Mouse (Mus musculus) adrenal gland, adult 18-20 months (tissue): ENCODE results near the gene Pcp2. TPM values are rescaled to one million over a fixed set of nuclear protein-coding genes. Genes with fewer than 3 reads are reported as not detected.
A peak's percentile ranks its signal among the peaks of the same experiment; 100 is the strongest.

Experiments used
- DNase-seq, 2 experiments: peaks; one replicate each; pipeline ENCODE4 v3.0.0; 2021 to 2022; ENCODE audit warnings: low spot score in 2 of 2
- long read RNA-seq, 2 experiments: library from polyadenylated mRNA; stranded (forward); transcript quantifications; one replicate each; pipeline ENCODE4 v2.0.0; 2021
- total RNA-seq, 2 experiments: library from RNA; stranded (reverse); gene quantifications; 1 replicate in 1 of 2; 2 replicates in 1 of 2; pipeline ENCODE4 v1.2.3; 2021

The Pcp2 gene
- total RNA-seq, result not detected
- long read RNA-seq, experiment 1, result 0 reads
- long read RNA-seq, experiment 2, result 0 reads

DNA sequence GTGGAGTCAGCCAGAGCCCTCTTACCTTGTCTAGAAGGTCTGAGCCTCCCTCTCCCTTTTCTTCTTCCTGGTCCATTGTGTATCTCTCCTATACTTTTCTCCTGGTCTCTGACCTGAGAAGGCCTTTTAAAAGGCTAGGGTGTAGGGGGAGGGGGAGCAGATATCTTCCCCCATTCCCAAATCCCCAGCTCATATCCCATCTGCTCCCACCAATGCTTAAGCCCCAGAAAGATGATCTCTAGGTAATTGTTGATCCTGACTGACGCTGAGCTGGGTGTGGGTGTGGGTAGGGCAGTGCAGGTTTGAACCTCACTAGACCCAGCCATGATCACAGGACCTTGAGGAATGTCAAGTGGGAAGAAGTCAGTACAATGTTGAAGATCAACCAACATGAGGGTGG is at the start of gene Pcp2:
TSS of gene Pcp2 (minus strand) at position 101 of the 400 bp plus-strand sequence.
- no peak for DNase-seq

GRCm38 (mm10) chr8:3674671-3675070 is 49.3 kb upstream of the Pcp2 start:
- no peak for DNase-seq

DNA sequence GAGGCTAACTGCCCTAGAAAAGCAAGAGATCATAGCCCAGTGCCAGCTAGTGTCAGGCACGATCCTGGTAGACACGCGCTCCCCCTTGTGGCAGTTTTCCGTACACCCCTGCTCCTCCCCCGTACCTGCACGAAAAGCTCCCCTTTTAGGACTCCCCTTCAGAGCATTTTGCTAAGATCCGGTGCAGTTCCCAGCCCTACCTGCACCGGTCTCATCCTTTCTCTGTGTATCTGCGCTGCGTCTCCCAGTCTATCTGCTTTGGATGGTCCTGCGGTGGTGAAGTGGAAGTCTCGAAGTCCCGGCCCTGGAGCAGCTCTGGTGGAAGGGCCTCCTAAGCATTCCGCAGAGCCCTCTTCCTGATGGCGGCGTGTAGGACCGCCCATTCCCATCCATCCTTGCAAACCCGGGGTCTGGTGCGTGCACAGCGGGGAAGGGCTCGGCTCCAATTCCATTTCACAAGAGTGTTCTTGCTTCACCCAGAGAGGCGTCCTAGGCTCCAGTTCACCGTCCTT is 46.7 kb upstream of the Pcp2 start, which contains the start of gene Fcor:
TSS of gene Fcor (minus strand) at position 383 of the 512 bp plus-strand sequence.
- DNase-seq, result peak; percentile 83 to 87

DNA sequence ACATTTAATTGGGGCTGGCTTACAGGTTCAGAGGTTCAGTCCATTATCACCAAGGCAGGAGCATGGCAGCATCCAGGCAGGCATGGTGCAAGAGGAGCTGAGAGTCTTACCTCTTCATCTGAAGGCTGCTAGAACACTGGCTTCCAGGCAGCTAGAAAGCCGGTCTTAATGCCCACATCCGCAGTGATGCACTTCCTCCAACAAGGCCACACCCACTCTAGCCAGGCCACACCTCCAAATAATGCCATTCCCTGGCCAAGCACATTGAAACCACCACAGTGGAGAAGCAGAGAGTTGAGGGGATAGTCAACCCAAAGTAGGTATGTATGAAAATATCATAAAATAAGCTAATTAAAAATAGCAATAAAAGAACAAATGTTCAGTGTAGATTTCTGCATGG is 45.0 kb upstream of the Pcp2 start:
- no peak for DNase-seq

GRCm38 (mm10) chr8:3665507-3665906 is 40.2 kb upstream of the Pcp2 start, which contains the start of gene Mcemp1:
TSS of gene Mcemp1 (plus strand) at chr8:3665754.
- DNase-seq, result no peak

GRCm38 (mm10) chr8:3664405-3664804 is 39.1 kb upstream of the Pcp2 start:
- DNase-seq, result no peak

DNA sequence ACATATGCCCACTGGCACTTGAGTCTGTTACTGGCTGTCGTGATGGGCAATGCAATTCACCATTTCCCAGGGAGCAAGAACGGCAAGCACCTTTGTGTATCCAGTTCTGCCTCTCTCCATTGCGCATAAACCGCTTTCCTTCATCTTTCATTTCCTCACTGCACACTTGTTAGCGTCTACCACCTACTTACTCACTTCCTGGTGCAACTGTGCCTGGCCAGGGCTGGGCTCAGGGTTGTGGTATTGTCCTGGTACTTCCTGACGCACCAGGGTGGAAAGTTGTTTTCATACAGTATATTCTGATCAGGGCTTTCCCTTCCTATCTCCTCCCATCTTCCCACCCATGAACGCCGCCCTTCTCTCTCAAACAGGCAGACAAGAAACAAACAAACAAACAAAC is 35.5 kb upstream of the Pcp2 start:
- DNase-seq, result no peak

DNA sequence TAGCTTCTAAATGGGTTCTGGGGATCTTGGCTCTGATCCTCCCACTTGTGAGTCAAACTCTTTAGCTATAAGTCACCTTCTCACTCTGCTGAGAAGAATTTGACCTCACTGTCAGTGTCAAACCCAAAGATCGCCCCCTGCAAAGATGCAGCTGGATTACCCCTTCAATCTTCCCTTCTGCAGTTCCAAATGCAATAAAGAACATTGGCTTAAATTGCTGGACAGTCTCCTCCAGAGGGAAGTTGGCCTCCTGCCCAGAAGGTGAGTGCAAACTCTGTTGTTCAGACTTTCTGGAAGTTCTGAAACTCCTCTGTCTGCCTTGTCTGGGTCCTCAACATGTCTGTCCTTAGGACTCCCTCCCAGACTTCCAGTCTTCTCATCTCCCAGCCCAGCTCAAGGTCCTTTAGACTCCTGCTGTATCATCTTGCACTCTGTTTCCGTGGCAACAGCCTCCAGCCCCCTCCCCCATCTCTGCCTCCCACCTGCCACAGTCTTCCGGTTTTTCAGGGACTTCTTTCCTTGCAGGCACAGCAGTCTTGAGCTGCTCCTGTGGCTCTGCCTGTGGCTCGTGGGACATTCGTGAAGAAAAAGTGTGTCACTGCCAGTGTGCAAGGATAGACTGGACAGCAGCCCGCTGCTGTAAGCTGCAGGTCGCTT is 31.5 kb upstream of the Pcp2 start:
- DNase-seq, result no peak

DNA sequence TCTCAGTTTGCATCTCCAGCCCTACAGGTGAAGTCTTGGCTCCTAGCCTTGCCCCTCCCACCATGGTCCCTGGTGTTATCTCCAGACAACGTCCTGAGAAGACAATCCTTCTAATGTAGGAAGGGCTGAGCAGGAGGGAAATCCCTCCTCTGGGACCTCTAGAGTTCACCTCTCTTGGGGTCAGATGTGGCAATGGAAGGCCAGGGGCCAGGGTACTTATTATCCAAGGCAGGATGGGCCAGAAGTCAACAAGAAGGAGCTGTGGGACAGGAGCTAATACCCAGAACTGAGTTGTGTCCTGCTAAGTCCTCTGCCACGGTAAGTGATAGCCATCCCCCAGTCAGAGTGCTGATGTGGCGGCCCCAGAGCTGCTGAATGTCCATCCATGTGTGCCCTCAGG is 30.2 kb upstream of the Pcp2 start, which contains the start of gene Retn:
TSS of gene Retn (plus strand) at position 245 of the 400 bp plus-strand sequence.
- DNase-seq, result no peak

DNA sequence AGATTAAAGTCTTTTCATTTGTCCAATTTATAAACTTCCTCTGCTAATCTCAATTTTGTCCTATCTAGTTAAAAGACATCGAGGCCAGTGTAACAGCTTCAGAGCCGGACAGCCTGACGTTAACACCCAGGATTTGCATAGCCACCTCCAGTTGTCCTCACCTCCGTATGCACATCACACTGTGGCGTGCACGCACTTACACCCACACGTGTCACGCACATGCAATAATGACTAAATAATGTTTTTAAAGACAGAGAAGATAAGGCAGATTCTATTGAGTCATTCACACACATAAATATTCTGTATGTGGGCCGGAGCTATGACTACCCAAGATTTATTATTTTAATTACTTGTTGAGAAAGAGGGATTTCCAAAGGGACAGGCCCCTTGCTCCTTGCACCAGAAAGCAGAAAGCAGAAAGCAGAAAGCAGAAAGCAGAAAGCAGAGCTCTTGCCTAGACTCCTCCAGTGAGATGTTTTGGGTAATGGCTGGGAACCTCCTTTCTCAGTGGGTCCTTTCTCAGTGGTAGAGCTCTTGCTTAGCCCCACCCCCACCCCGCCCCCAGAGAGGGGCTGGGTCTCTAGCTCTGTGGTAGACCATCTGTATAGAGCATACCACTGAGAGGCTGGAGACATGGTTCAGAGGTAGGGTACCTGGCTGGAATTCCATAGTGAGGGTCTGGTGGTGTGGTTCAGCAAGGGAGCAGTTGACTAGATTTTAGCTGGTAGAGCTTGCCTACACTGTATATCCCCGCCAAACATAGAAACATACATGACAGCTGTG is 29.6 kb upstream of the Pcp2 start:
- no peak for DNase-seq

DNA sequence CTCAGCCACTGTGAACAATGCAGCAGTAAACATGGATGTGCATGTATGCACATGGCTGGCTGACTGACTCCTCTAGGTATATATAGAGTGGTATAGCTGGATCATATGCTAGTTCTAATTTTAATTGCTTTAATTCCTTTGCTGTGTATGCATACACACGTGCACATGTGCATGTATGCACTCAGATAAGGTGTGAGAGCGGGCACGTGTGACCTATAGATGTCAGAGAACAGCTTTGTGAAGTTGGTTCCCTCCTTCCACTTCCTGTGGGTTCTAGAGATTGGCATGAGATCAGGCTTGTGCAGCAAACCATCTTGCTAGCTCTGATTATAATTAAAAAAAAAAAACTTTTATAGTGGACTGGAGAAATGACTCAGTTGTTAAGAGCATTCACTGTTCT is 27.5 kb upstream of the Pcp2 start:
- DNase-seq, result no peak

GRCm38 (mm10) chr8:3648990-3649389 is 23.6 kb upstream of the Pcp2 start:
- no peak for DNase-seq

DNA sequence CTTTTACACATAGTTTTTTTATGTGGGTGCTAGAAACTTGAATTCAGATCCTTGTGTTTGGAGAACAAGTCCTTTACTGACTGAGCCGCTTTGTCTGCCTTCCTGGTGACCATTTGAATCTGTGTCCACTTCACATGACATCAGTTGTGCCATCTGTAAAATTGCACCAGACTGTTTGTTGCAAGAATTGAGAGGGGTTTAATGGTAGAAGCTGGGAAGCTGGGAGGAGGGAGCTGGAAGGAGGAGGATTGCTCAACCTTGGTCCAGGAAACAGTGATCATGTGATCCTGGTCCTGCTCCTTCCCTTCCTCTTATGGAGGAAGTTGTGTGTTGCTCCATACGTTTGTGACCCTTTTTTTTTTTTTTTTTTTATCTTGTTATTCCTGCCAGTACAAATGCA is 22.9 kb upstream of the Pcp2 start:
- no peak for DNase-seq

DNA sequence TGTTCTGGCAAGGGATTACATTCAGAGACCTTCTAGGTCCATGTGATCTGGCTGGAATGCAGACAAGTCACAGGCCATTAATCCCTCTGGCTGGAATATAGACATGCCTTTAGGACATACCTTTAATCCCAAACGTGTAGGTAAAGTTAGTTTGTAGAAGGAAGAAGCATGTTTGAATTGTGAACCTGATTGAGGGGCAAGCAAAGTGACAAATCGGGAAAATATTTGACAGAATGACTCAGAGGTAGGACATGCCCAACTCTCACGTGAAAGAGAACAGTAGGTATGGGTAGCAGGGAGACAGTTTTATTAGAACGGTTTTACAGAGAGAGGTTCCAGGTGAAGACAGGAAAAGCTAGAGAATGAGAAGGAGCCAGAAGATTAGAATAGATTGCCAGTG is 22.2 kb upstream of the Pcp2 start:
- DNase-seq, result no peak

DNA sequence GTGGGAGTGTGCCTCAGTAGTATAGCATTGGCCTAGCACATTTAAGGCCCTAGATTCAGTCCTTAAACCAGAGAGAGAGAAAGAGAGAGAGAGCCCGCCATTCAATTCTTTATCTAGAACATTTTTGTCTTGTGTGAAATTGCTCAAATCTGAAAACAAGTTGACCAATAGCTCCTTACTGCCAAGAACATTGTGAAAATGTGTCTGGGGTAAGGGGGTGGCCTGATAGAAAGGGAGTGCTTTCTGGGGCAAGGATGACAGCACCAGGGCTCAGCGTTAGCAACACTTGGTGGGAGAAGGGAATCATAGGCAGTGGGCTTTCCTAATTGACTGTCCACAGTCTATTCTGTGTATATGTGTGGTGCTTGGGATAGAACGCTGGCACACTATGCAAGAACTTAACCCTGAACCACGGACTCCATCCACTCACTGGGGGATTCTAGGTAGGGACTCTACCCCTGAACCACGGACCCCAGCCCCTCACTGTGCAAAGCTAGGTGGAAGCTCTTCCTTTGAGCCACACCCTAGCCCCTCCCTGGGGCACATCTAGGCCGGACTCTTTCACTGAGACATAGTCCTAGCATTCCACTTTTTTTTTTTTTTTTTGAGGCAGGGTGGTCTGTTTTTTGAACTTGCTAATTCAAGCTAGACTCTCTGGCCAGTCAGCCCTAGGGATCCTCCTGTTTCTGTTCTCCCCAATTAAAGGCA is 21.6 kb upstream of the Pcp2 start:
- no peak for DNase-seq

GRCm38 (mm10) chr8:3645804-3646203 is 20.5 kb upstream of the Pcp2 start:
- DNase-seq, result peak; percentile 24 to 42

GRCm38 (mm10) chr8:3631478-3631875 is 6.1 kb upstream of the Pcp2 start:
- DNase-seq, result no peak

DNA sequence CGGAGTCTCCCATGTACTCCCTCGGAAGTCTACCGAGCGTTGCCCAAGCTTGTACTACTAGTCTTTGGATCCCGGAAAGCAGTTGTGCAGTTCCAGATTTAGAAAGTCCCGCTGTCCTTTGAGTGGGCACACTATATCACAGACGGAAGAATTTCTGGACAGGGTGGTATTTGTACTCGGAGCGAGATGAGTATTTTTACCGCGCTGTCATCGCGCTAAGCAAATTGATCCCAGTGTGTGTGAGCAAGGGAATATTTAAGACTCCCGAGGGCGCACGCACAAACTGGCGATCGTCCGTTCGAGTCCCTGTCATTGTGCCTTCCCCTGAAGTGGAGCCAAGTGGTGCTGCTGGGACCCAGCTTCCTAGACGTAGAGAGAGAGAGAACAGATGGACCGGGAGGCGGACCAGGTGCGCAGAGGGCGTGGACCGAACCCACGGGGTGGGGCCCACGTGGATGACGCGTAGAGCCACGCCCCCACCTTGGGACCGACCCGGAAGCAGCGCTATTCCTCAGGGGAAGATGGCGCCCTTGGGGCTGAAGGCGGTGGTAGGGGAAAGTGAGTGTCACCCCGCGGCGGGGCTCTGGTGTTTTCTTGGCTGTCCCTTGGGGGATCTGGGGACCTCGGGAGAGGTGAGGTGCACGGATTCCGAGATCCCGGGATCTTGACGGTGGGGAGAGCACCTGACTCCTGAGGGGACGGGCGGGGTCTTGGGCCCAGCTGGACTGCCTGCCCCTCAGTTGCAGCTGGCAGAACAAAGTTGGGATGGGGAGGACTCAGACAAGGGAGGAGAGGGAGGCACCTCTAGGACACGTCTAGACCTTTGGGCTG is 5.5 kb upstream of the Pcp2 start, which contains the start of gene Stxbp2:
TSS of gene Stxbp2 (plus strand) at position 309 of the 831 bp plus-strand sequence.
- DNase-seq, result peak; percentile 69 to 70

- no peak for DNase-seq
These were observed 2.7 kb upstream of the Pcp2 start for GRCm38 (mm10) chr8:3628014-3628413.

GRCm38 (mm10) chr8:3626971-3627370 is 1.6 kb upstream of the Pcp2 start:
- no peak for DNase-seq

- no peak for DNase-seq
These were observed 3.2 kb downstream of the Pcp2 start for GRCm38 (mm10) chr8:3622119-3622518.
